Mouse (Mus musculus) erythroblast, adult 5-6 weeks (primary cell): Measurements from ENCODE around the gene Clec3a. TPM values are rescaled to one million over a fixed set of nuclear protein-coding genes. Genes with fewer than 3 reads are reported as not detected.

Experiments
- ATAC-seq: replicated peaks from 2 replicates; pipeline ENCODE4 v1.8.0; 2016; ENCODE audit warnings: moderate number of reproducible peaks, mild to moderate bottlenecking, moderate TSS enrichment, inconsistent platforms; ENCODE audit not compliant: poor library complexity, low FRiP score, severe bottlenecking
- total RNA-seq, 2 experiments: library from RNA; stranded (forward) in 1 of 2; stranded (reverse) in 1 of 2; fragments of 150-400 nt in 1 of 2; fragments of 200-764, 138-1000 nt in 1 of 2; gene quantifications; 2 replicates each; pipeline versions ENCODE4 v1.2.3 to v1.2.4; 2015 to 2017; ENCODE audit warnings: low replicate concordance in 2 of 2

The Clec3a gene
- total RNA-seq, 2 experiments from 2014 or later, result not detected

DNA sequence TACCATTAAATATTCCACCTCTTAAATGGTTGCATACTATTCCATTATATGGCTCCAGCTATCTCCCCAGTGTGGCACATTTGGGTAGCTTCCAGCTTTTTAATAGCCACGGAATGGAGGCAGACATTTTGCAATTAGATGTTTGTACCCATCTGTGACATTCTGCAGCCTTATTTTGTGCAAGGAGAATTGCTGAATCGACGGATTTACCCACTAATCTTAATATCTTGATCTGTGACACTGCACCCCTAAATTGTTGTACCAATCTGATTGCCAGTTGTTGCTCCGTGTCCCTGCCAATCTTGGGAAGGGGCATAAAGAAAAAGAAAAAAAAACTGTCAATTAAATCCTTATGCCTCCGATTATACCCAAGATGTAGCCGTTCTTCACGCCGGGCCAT, 37.4 kb downstream of the Clec3a start:
- ATAC-seq, result no peak

DNA sequence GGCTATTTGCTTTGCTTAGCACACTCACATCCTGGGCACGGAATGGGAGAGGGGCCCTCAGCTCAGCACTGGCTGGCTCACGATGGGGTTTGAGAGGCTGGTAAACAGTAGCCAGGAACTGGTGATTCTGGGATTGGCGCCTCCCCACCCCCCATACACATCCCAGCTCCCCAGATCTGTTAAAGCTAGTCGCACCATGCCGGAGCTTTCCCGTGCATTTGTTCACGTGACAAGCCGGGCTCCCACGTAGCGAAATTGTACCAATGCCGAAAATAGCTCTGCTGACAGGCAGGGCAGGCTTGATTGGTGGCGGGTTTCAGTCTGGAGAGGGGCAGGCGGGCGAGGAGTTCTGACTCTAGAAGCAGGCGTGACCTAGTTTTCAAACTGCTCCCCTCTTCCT, 38.1 kb downstream of the Clec3a start:
- ATAC-seq, result no peak

DNA sequence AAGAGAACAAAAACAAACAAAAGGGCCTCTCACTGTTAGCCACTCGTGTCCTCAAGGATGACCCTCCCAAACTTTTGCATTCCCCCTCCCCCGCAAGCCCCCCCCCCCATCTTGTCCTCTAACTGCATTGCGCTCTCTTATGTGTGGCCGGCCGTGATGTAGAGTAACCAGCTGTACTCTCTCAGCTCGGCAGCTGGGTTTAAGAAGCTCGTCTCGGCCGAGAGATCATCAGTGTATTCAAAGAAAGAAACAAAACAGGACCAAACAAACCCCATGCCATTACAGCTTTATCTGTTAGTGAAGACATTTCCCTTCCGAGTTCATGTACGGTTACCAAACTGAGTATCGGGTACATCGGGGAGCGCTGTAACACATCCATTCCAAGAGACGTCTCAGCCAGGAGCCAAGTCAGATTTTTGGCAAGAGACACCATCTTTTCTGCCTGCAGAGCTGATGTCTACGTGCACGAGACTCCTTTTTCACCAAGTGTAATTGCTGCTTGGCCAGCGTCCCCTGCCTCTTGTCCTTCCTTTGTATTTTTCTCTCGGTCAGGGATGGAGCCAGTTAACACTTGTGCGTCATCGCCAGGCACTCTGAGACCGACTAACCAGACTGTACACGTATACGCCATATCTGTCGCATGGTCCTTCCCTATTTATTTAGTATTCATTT, 40.4 kb downstream of the Clec3a start:
- no peak for ATAC-seq

DNA sequence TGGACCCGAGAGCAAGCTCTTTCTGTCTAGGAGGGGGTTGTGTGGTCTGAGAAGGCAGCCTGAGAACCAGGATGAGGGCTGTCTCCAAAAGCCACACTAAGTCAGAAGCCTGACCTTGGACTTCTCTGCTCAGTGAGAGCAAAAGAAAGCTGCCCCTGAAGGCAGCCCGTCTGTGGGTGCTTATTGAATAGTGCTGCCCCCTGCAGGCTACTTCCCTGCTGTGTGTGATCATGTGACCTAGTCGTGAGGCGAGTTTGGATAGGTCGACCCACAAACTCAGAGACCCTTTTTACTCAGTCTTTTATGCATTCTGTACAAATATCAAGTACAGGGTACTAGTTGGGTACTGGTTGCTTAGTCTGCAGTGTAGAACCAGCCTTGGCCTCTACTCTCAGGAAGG, 42.7 kb downstream of the Clec3a start:
- ATAC-seq, result no peak

DNA sequence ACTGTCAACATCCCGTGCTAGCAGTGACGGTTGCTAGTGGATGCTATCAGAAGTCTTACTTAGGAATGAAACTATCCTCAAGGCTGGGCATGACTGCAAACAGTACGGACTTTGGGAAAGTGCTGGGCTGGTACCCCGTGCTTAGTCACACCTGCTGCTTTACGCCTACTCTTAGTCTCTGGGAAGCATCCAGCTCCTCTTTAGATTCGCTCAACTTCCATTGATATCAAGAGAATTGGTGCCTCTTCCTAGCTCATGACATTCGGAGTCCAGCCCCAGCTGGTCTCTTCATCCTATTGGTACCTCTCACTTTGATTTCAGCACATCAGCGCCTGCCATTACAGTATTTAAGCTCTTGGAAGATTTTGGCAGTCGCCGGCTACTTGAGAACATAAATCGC, 44.7 kb downstream of the Clec3a start:
- ATAC-seq, result no peak

DNA sequence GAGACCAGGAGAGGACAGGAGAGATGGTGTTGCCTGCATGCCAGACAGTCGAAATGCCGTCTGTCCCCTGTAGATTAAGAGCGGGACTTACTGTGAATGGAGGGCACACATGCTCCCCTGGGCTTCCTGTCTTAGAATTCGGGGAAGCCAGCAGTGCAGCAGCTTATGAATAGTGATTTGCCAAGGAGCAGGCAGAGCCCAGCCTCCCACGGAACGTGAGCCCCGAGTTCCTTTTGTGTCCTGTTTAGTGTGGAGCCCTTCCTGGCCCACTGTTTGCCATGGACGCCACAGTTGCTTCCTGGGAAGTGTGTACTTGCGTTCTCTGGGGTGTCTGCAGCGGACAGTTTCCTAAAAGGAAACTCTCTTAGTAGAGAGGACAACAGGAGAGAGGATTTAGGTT, 45.4 kb downstream of the Clec3a start:
- no peak for ATAC-seq

DNA sequence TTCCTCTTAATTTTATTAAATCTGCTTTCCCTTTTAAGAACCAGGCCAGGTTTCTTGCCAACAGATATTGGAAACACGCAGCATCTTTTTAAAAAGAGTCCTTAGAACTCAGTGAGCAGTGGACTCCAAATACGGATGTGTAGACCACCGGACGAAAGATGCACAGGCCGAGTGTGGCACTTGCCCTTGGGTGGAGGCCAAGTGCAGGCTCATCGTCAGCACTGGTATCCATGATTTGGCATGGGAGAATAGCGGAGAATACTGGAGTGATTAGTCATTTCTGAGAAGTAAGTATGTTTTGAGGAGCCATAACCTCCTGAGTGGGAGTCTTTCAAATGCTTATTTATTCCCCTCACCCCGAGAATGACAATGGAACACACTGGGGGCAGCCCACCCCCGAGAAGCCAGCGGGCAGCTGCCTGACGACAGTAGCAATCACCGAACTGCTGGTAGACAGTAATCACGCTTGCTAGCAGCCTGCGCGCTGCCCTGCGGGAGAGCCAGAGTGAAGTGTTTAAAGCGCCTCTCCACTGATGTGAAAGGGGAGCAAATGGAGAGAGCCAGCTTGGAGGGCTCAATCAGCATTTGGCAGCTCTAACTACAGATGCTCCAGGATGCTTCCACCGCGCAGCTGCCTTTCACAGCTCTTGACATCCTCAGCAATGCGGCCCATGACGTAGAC, 50.8 kb downstream of the Clec3a start:
- no peak for ATAC-seq

DNA sequence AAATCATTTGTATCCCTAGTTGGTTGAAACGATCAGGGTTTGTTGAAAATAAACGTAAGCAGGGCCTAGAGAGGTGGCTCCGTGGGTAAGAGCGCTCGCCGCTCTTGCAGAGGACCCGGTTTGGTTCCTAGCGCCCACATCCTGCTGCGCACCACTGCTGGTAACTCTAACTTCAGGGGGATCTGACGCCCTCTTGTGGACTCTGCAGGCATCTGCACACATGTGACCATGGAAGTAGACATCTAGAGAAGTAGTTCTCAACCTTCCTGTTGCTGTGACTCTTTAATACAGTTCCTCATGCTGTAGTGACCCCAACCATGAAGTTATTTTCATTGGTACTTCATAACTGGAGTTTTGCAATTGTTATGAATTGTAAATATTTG, 51.3 kb downstream of the Clec3a start:
- ATAC-seq, result no peak

DNA sequence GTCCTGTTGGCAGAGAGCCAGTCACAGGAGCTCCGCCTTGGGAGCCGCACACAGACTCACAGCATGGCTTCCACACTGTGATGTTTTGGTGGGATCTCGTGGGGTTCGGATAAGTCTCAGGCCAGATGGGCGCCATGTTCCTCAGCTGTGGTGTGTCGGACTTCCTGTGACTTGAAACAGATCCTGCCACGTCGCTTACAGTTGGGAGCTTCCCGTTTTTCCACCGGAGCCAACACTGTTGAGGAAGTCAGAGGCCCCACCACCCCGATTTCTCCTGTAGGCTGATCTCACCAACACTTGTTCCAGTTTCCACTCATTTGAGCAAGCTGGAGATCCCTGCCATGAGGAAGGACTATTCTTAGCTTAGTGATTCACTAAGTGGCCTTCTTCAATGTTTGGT, 55.7 kb downstream of the Clec3a start:
- no peak for ATAC-seq

Other genes starting within 250 kb of the Clec3a start
- not detected in 2 replicates for gene Vat1l, start 212.5 kb upstream of the Clec3a start, total RNA-seq (2015; ENCODE audit: low replicate concordance)
- gene Vat1l, start 212.5 kb upstream of the Clec3a start, total RNA-seq (2017; ENCODE audit: low replicate concordance), result not detected in 2 replicates
- 1.7 and 4.6 TPM in 2 replicates for gene Wwox, start 21.6 kb downstream of the Clec3a start, total RNA-seq (2015; ENCODE audit: low replicate concordance)
- gene Wwox, start 21.6 kb downstream of the Clec3a start, total RNA-seq (2017; ENCODE audit: low replicate concordance), result 2.1 and 4.3 TPM in 2 replicates